In the genomic region with DNA sequence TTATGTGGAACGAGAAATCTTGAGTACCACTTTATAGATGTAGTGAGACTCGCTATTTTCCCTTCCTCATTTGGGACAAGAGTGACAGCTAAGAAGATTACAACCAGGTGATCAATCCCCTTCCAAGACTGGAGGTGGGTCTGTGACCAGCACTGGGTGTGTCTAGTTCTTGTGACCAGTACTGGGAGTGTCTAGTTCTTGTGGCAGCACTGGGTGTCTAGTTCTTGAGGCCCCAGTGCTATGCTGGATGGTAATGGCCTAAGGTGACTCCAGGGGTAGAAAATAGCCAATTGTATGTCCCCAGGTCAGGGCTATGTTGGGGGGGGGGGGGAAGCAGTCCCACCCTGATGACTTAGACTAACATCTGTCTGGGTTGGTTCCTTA, we compare ENCODE assay signal across 13 mouse cellular contexts. TPM values are rescaled to one million over a fixed set of nuclear protein-coding genes. Genes with fewer than 3 reads are reported as not detected.
DNase-seq lines count a peak whose midpoint lies in the region; ATAC-seq lines count a peak whose summit lies in the region.
"Had no signal": no experiment of that assay in that cellular context is flagged by ENCODE, and none has a peak within 500 bp of the region (broad histone marks: within the 10 kb centered on the region; RNA-seq: fewer than 3 reads in every experiment).

No protein-coding gene starts in this region.

- H3K27ac ChIP-seq in hindbrain, embryonic 11.5 days (ENCODE audit: low read depth, low read length) = no peak overlapping the region
- H3K27ac ChIP-seq in hindbrain, embryonic 14.5 days = no peak overlapping the region
- no peak overlapping the region for H3K27ac ChIP-seq in lung, embryonic 16.5 days (ENCODE audit: low read length)
- no peak overlapping the region for H3K27ac ChIP-seq in forebrain, embryonic 14.5 days (ENCODE audit: low read depth, low read length)
- H3K27ac ChIP-seq in limb, embryonic 12.5 days = no peak overlapping the region
- H3K27ac ChIP-seq in heart, embryonic 11.5 days (ENCODE audit: low read depth, low read length) = no peak overlapping the region
- H3K27ac ChIP-seq: embryonic facial prominence, embryonic 15.5 days; heart, embryonic 13.5 days; liver, embryonic 14.5 days had no signal

- no peak overlapping the region for H3K9ac ChIP-seq in hindbrain, embryonic 11.5 days (ENCODE audit: low read depth, low read length)
- H3K9ac ChIP-seq in hindbrain, embryonic 14.5 days = no peak overlapping the region
- H3K9ac ChIP-seq in lung, embryonic 16.5 days (ENCODE audit: low read length) = no peak overlapping the region
- H3K9ac ChIP-seq in forebrain, embryonic 14.5 days (ENCODE audit: low read length) = no peak overlapping the region
- no peak overlapping the region for H3K9ac ChIP-seq in limb, embryonic 12.5 days (replicated peaks)
- H3K9ac ChIP-seq in heart, embryonic 11.5 days (ENCODE audit: low read depth, low read length) = no peak overlapping the region
- H3K9ac ChIP-seq: embryonic facial prominence, embryonic 15.5 days; heart, embryonic 13.5 days; liver, embryonic 14.5 days had no signal

- H3K36me3 ChIP-seq in hindbrain, embryonic 11.5 days (ENCODE audit: control insufficient read depth, insufficient read depth, low read length) = peaks cover 6% of the 10 kb centered on the region; the same call in 1 of the 2 replicates
- H3K36me3 ChIP-seq in hindbrain, embryonic 14.5 days (replicated peaks; ENCODE audit: control insufficient read depth, insufficient read depth) = peaks cover 41% of the 10 kb centered on the region
- peaks cover 18% of the 10 kb centered on the region for H3K36me3 ChIP-seq in lung, embryonic 16.5 days (ENCODE audit: control insufficient read depth, insufficient read depth, low read length)
- peaks cover 59% of the 10 kb centered on the region for H3K36me3 ChIP-seq in forebrain, embryonic 14.5 days (ENCODE audit: control insufficient read depth, insufficient read depth, low read length)
- H3K36me3 ChIP-seq in limb, embryonic 12.5 days = peaks cover 45% of the 10 kb centered on the region
- H3K36me3 ChIP-seq in heart, embryonic 11.5 days (ENCODE audit: control insufficient read depth, insufficient read depth, low read length) = peaks cover 14% of the 10 kb centered on the region

- H3K4me3 ChIP-seq in hindbrain, embryonic 11.5 days (ENCODE audit: low read depth, low read length) = no peak overlapping the region
- H3K4me3 ChIP-seq in hindbrain, embryonic 14.5 days (replicated peaks; ENCODE audit: low read length) = no peak overlapping the region
- H3K4me3 ChIP-seq in lung, embryonic 16.5 days (ENCODE audit: low read length) = no peak overlapping the region
- H3K4me3 ChIP-seq in forebrain, embryonic 14.5 days (ENCODE audit: low read depth, low read length) = no peak overlapping the region
- no peak overlapping the region for H3K4me3 ChIP-seq in limb, embryonic 12.5 days (replicated peaks)
- H3K4me3 ChIP-seq in heart, embryonic 11.5 days (ENCODE audit: low read depth, low read length) = no peak overlapping the region
- H3K4me3 ChIP-seq: embryonic facial prominence, embryonic 15.5 days; heart, embryonic 13.5 days had no signal

- peak; percentile 45; the same call in 1 of the 2 replicates for ATAC-seq in hindbrain, embryonic 11.5 days (ENCODE audit: low FRiP score)
- ATAC-seq in hindbrain, embryonic 14.5 days (ENCODE audit: low FRiP score) = no peak
- ATAC-seq in lung, embryonic 16.5 days (ENCODE audit: low read depth) = 0 out of 2 replicates have a peak, but pooled peaks have one; percentile 35
- 0 out of 2 replicates have a peak, but pooled peaks have one; percentile 37 for ATAC-seq in forebrain, embryonic 14.5 days
- 0 out of 2 replicates have a peak, but pooled peaks have one; percentile 7 for ATAC-seq in limb, embryonic 12.5 days (ENCODE audit: insufficient number of reproducible peaks, insufficient read depth, low FRiP score, low TSS enrichment, low read depth)
- no peak for ATAC-seq in heart, embryonic 11.5 days (replicated peaks; ENCODE audit: insufficient number of reproducible peaks, low FRiP score, low TSS enrichment)

- H3K27me3 ChIP-seq in hindbrain, embryonic 11.5 days (ENCODE audit: control insufficient read depth, insufficient read depth, low read length) = no peaks in the 10 kb centered on the region
- no peaks in the 10 kb centered on the region for H3K27me3 ChIP-seq in hindbrain, embryonic 14.5 days (ENCODE audit: control insufficient read depth, insufficient read depth, low read length)
- H3K27me3 ChIP-seq in lung, embryonic 16.5 days (ENCODE audit: control insufficient read depth, insufficient read depth, low read depth, low read length) = no peaks in the 10 kb centered on the region
- no peaks in the 10 kb centered on the region for H3K27me3 ChIP-seq in forebrain, embryonic 14.5 days (replicated peaks; ENCODE audit: control insufficient read depth, insufficient read depth, low read length)
- H3K27me3 ChIP-seq in limb, embryonic 12.5 days = no peaks in the 10 kb centered on the region
- no peaks in the 10 kb centered on the region for H3K27me3 ChIP-seq in heart, embryonic 11.5 days (ENCODE audit: control insufficient read depth, insufficient read depth, low read length)
- H3K27me3 ChIP-seq: embryonic facial prominence, embryonic 15.5 days; heart, embryonic 13.5 days had no signal

- no peak for DNase-seq in hindbrain, embryonic 11.5 days (ENCODE audit: low spot score)
- DNase-seq in hindbrain, embryonic 14.5 days (ENCODE audit: low spot score) = no peak
- DNase-seq in lung, adult 18-20 months = no peak
- DNase-seq in forebrain, embryonic 14.5 days (ENCODE audit: low spot score) = no peak
- no peak for DNase-seq in layer of hippocampus, adult 8-10 months (ENCODE audit: low spot score in 2 of 2)
- DNase-seq: gastrocnemius, postnatal 36 days; layer of hippocampus, postnatal 36 days had no signal

- 88% methylated on average over 2 of the region's 2 CpGs for WGBS in hindbrain, embryonic 11.5 days
- 73% methylated on average over 2 of the region's 2 CpGs for WGBS in hindbrain, embryonic 14.5 days
- WGBS in lung, embryonic 16.5 days = 55% methylated on average over 2 of the region's 2 CpGs
- 83% methylated on average over 2 of the region's 2 CpGs for WGBS in forebrain, embryonic 14.5 days
- WGBS in limb, embryonic 12.5 days = 58% methylated on average over 2 of the region's 2 CpGs
- 69% methylated on average over 2 of the region's 2 CpGs for WGBS in heart, embryonic 11.5 days (ENCODE audit: insufficient replicate concordance)

- no peak overlapping the region for H3K4me2 ChIP-seq in hindbrain, embryonic 11.5 days (replicated peaks; ENCODE audit: low read depth, low read length)
- H3K4me2 ChIP-seq in hindbrain, embryonic 14.5 days (replicated peaks) = no peak overlapping the region
- H3K4me2 ChIP-seq in lung, embryonic 16.5 days (ENCODE audit: low read depth, low read length) = no peak overlapping the region
- H3K4me2 ChIP-seq in forebrain, embryonic 14.5 days (ENCODE audit: low read length) = no peak overlapping the region
- no peak overlapping the region for H3K4me2 ChIP-seq in limb, embryonic 12.5 days
- H3K4me2 ChIP-seq in heart, embryonic 11.5 days = no peak overlapping the region
- H3K4me2 ChIP-seq: embryonic facial prominence, embryonic 15.5 days; heart, embryonic 13.5 days had no signal

- H3K9me3 ChIP-seq in hindbrain, embryonic 11.5 days (ENCODE audit: control insufficient read depth, low read length) = no peaks in the 10 kb centered on the region
- no peaks in the 10 kb centered on the region for H3K9me3 ChIP-seq in hindbrain, embryonic 14.5 days (ENCODE audit: control insufficient read depth, low read length)
- no peaks in the 10 kb centered on the region for H3K9me3 ChIP-seq in lung, embryonic 16.5 days (ENCODE audit: control insufficient read depth, low read length)
- no peaks in the 10 kb centered on the region for H3K9me3 ChIP-seq in forebrain, embryonic 14.5 days (replicated peaks; ENCODE audit: control insufficient read depth, low read length)
- no peaks in the 10 kb centered on the region for H3K9me3 ChIP-seq in limb, embryonic 12.5 days
- no peaks in the 10 kb centered on the region for H3K9me3 ChIP-seq in heart, embryonic 11.5 days (replicated peaks; ENCODE audit: control insufficient read depth, low read length)
- H3K9me3 ChIP-seq: embryonic facial prominence, embryonic 15.5 days; heart, embryonic 13.5 days had no signal

- H3K4me1 ChIP-seq in hindbrain, embryonic 11.5 days (replicated peaks; ENCODE audit: control insufficient read depth, insufficient read depth, low read length) = no peaks in the 10 kb centered on the region
- no peaks in the 10 kb centered on the region for H3K4me1 ChIP-seq in hindbrain, embryonic 14.5 days (replicated peaks; ENCODE audit: control insufficient read depth, insufficient read depth, low read length)
- peaks cover 2% of the 10 kb centered on the region for H3K4me1 ChIP-seq in lung, embryonic 16.5 days (replicated peaks; ENCODE audit: control insufficient read depth, insufficient read depth, low read length)
- no peaks in the 10 kb centered on the region for H3K4me1 ChIP-seq in forebrain, embryonic 14.5 days (ENCODE audit: control insufficient read depth, insufficient read depth, low read length)
- H3K4me1 ChIP-seq in limb, embryonic 12.5 days (replicated peaks) = peaks cover 26% of the 10 kb centered on the region
- peaks cover 20% of the 10 kb centered on the region for H3K4me1 ChIP-seq in heart, embryonic 11.5 days (ENCODE audit: control insufficient read depth, insufficient read depth, low read length)
- H3K4me1 ChIP-seq: embryonic facial prominence, embryonic 15.5 days had no signal

RNA-seq across cellular contexts. Expression of a gene that starts 14.6 kb away (rescaled TPM):
- polyA plus RNA-seq in hindbrain, embryonic 11.5 days (2014; fragmentation: Nextera tagmentation; extraction: Ambion mirVana) = 66.1 and 78.9 TPM in 2 replicates
- polyA plus RNA-seq in hindbrain, embryonic 14.5 days (2014; fragmentation: Nextera tagmentation; extraction: Ambion mirVana) = 59.6 and 64.0 TPM in 2 replicates
- 86.0 and 89.8 TPM in 2 replicates for polyA plus RNA-seq in lung, embryonic 16.5 days (2015; fragmentation: Nextera tagmentation; extraction: Ambion mirVana)
- polyA plus RNA-seq in forebrain, embryonic 14.5 days (2014; fragmentation: Nextera tagmentation; extraction: Ambion mirVana) = 72.9 and 76.4 TPM in 2 replicates
- 99.9 and 108 TPM in 2 replicates for polyA plus RNA-seq in limb, embryonic 12.5 days (2016; fragmentation: Nextera tagmentation; extraction: Ambion mirVana)
- polyA plus RNA-seq in heart, embryonic 11.5 days (2014; fragmentation: Nextera tagmentation; extraction: Ambion mirVana) = 56.7 and 64.1 TPM in 2 replicates
- 10 to 100 TPM; 75.9 to 81.9 (median 79.1) TPM for total RNA-seq in layer of hippocampus, adult 8-10 months (2022)

RNA-seq across cellular contexts. Expression of a gene that starts 23.6 kb away (rescaled TPM):
- polyA plus RNA-seq in hindbrain, embryonic 11.5 days (2014; fragmentation: Nextera tagmentation; extraction: Ambion mirVana) = 16.4 and 17.3 TPM in 2 replicates
- 12.9 and 13.5 TPM in 2 replicates for polyA plus RNA-seq in hindbrain, embryonic 14.5 days (2014; fragmentation: Nextera tagmentation; extraction: Ambion mirVana)
- 52.8 and 57.4 TPM in 2 replicates for polyA plus RNA-seq in lung, embryonic 16.5 days (2015; fragmentation: Nextera tagmentation; extraction: Ambion mirVana)
- 16.9 and 19.1 TPM in 2 replicates for polyA plus RNA-seq in forebrain, embryonic 14.5 days (2014; fragmentation: Nextera tagmentation; extraction: Ambion mirVana)
- 44.7 and 44.8 TPM in 2 replicates for polyA plus RNA-seq in limb, embryonic 12.5 days (2016; fragmentation: Nextera tagmentation; extraction: Ambion mirVana)
- 18.6 and 19.5 TPM in 2 replicates for polyA plus RNA-seq in heart, embryonic 11.5 days (2014; fragmentation: Nextera tagmentation; extraction: Ambion mirVana)
- total RNA-seq in layer of hippocampus, adult 8-10 months (2022) = 10 to 100 TPM; 27.1 to 34.4 (median 31.0) TPM

RNA-seq across cellular contexts. Expression of a gene that starts 42.6 kb away (rescaled TPM):
- polyA plus RNA-seq in hindbrain, embryonic 11.5 days (2014; fragmentation: Nextera tagmentation; extraction: Ambion mirVana) = 6.2 and 8.6 TPM in 2 replicates
- polyA plus RNA-seq in hindbrain, embryonic 14.5 days (2014; fragmentation: Nextera tagmentation; extraction: Ambion mirVana) = 9.4 and 11.4 TPM in 2 replicates
- polyA plus RNA-seq in lung, embryonic 16.5 days (2015; fragmentation: Nextera tagmentation; extraction: Ambion mirVana) = 22.0 and 22.1 TPM in 2 replicates
- polyA plus RNA-seq in forebrain, embryonic 14.5 days (2014; fragmentation: Nextera tagmentation; extraction: Ambion mirVana) = 9.4 and 9.9 TPM in 2 replicates
- 18.0 and 19.6 TPM in 2 replicates for polyA plus RNA-seq in limb, embryonic 12.5 days (2016; fragmentation: Nextera tagmentation; extraction: Ambion mirVana)
- 7.3 and 8.3 TPM in 2 replicates for polyA plus RNA-seq in heart, embryonic 11.5 days (2014; fragmentation: Nextera tagmentation; extraction: Ambion mirVana)
- 10 to 100 TPM; 11.2 to 12.4 (median 11.9) TPM for total RNA-seq in layer of hippocampus, adult 8-10 months (2022)

Comparison
In these comparisons a context has a peak if more than half of its experiments do, and no peak if none do; other contexts are left out.
1. ATAC-seq: peak in hindbrain, embryonic 11.5 days (single experiment), lung, embryonic 16.5 days (single experiment), forebrain, embryonic 14.5 days (single experiment) and limb, embryonic 12.5 days (single experiment); none in hindbrain, embryonic 14.5 days (single experiment) and heart, embryonic 11.5 days (single experiment).